9 mouse cellular contexts compared by ENCODE assay signal in the genomic region with DNA sequence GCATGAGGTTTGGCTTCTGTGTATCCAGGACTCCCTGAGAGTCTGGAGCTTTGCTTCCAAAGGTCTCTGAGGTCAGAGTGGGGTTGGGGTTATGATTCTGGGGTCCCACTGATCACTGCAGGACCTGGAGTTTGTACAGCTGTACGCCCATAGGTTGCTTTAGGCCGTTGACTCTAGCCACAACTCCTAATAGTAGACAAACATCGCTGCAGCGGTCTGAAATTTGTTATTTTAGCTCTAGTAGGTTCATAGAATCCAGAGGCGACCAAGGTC.
DNase-seq lines count a peak whose midpoint lies in the region; ATAC-seq and TF ChIP-seq lines count a peak whose summit lies in the region.
"Had no signal": no experiment of that assay in that cellular context is flagged by ENCODE, and none has a peak within 500 bp of the region (broad histone marks: within the 10 kb centered on the region; RNA-seq: fewer than 3 reads in every experiment).

No protein-coding gene starts in this region.

- peak; percentile 9 to 15; a peak in 1 of 4 replicates for ATAC-seq in hematopoietic stem cell, adult 5-6 weeks (replicated peaks in 1 of 2; ENCODE audit: insufficient read depth in 1 of 2, low FRiP score in 2 of 2, low TSS enrichment in 1 of 2, low read depth in 1 of 2, poor library complexity in 2 of 2, severe bottlenecking in 2 of 2)
- peak; percentile 21; the same call in 1 of the 2 replicates for ATAC-seq in liver, embryonic 15.5 days (ENCODE audit: insufficient read depth)

- H3K4me2 ChIP-seq in liver, embryonic 15.5 days, result peak overlapping the region; percentile 46
- H3K4me2 ChIP-seq: hindbrain, embryonic 15.5 days had no signal

- H3K4me3 ChIP-seq in layer of hippocampus, adult 2 months, result peak overlapping the region; percentile 47
- H3K4me3 ChIP-seq in liver, embryonic 15.5 days (replicated peaks), result peak overlapping the region; percentile 21; the same call in 1 of the 2 replicates
- H3K4me3 ChIP-seq: hindbrain, embryonic 15.5 days had no signal

- no peaks in the 10 kb centered on the region for H3K9me3 ChIP-seq in liver, embryonic 15.5 days (replicated peaks)
- H3K9me3 ChIP-seq: hindbrain, embryonic 15.5 days had no signal

- H3K36me3 ChIP-seq in liver, embryonic 15.5 days (replicated peaks), result no peaks in the 10 kb centered on the region
- H3K36me3 ChIP-seq: hindbrain, embryonic 15.5 days had no signal

- H3K27me3 ChIP-seq in liver, embryonic 15.5 days, result no peaks in the 10 kb centered on the region
- H3K27me3 ChIP-seq: hindbrain, embryonic 15.5 days had no signal

- peaks cover 39% of the 10 kb centered on the region for H3K4me1 ChIP-seq in liver, embryonic 15.5 days (replicated peaks)

- peak overlapping the region; percentile 10; the same call in 1 of the 2 replicates for H3K9ac ChIP-seq in liver, embryonic 15.5 days
- H3K9ac ChIP-seq: hindbrain, embryonic 15.5 days had no signal

- 76% methylated on average over 5 of the region's 5 CpGs for WGBS in liver, embryonic 15.5 days (ENCODE audit: insufficient replicate concordance)

- no peak for TF ChIP-seq CTCF in layer of hippocampus, adult 2 months (conservative IDR thresholded peaks at IDR 0.05)

- H3K27ac ChIP-seq in layer of hippocampus, adult 2 months, result no peak overlapping the region
- H3K27ac ChIP-seq in liver, embryonic 15.5 days (replicated peaks), result peak overlapping the region; percentile 59
- H3K27ac ChIP-seq: hindbrain, embryonic 15.5 days had no signal

- DNase-seq in embryo, embryonic 10.5 days (ENCODE audit: low spot score), result peak; percentile 28
- DNase-seq in embryo, embryonic 9.5 days (ENCODE audit: extremely low spot score), result no peak
- no peak for DNase-seq in layer of hippocampus, adult 2 months (ENCODE audit: low spot score in 2 of 2)
- DNase-seq in layer of hippocampus, postnatal 25 days (ENCODE audit: extremely low spot score in 1 of 2, low spot score in 1 of 2), result no peak
- DNase-seq in B cell, adult 2 months, result no peak
- DNase-seq in frontal cortex, postnatal 14 days (ENCODE audit: low spot score in 2 of 2), result no peak
